Mouse (Mus musculus): Measurements from ENCODE around the gene 1700001O22Rik. TPM values are rescaled to one million over a fixed set of nuclear protein-coding genes. Genes with fewer than 3 reads are reported as not detected.

The 1700001O22Rik gene
- polyA plus RNA-seq, 1 experiment from 2014 or later: 4.3 TPM

DNA sequence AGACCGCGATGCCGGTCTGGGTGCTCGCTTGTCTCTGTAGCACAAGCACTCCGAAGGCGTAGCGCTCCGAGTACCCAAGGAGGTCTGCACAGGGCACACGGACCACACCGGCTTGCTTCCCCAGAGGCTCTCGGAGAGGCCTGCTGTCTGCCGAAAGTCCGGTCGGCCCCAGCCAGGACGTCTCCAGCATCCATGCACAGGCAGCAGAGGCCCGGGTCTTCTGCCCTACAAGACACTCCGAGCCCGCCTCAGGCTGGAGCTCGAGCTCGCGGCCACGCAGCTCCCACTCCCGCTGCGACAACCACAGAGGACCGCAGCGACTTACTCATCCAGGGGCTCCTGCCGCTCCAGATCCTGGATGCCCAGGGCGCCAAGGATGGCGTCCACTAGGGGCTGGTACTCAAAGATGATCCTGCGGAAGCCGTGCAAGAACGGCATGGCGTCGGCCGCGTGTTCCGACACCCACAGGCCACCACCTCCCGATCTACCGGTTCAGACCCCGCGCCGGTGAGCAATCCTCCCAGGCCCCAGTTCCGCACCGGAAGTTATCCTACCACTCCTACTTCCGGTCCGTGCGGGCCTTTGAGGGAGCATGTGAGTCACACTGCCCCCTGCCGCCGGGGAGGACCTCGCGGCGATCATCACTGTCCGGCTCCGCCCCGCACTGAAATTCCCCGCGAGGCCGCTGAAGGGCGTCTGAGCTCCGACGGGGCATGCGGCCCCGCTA, 24.5 kb upstream of the 1700001O22Rik start:
- ATAC-seq (ENCODE audit: insufficient read depth) (peak; percentile 75), DNase-seq (peak; percentile 97)
- Histone ChIP-seq H3K4me3 (ENCODE audit: low read depth, low read length) (peak overlapping the region; percentile 95), H3K36me3 (ENCODE audit: insufficient read depth) (peaks cover 38% of the 10 kb centered on the region), H3K4me1 (ENCODE audit: insufficient read depth) (peaks cover 8% of the 10 kb centered on the region), H3K27me3 (ENCODE audit: insufficient read depth, low read length) (no peaks in the 10 kb centered on the region), H3K27ac (ENCODE audit: low read depth) (peak overlapping the region; percentile 73), H3K9me3 (ENCODE audit: low read depth, low read length) (no peaks in the 10 kb centered on the region), H3K4me2 (peak overlapping the region; percentile 90), H3K9ac (peak overlapping the region; percentile 88)
- WGBS: under 1% methylated on average over 63 of the region's 63 CpGs
- TF ChIP-seq CTCF (IDR thresholded peaks at IDR 0.05; ENCODE audit: low read depth): peak; percentile 97

DNA sequence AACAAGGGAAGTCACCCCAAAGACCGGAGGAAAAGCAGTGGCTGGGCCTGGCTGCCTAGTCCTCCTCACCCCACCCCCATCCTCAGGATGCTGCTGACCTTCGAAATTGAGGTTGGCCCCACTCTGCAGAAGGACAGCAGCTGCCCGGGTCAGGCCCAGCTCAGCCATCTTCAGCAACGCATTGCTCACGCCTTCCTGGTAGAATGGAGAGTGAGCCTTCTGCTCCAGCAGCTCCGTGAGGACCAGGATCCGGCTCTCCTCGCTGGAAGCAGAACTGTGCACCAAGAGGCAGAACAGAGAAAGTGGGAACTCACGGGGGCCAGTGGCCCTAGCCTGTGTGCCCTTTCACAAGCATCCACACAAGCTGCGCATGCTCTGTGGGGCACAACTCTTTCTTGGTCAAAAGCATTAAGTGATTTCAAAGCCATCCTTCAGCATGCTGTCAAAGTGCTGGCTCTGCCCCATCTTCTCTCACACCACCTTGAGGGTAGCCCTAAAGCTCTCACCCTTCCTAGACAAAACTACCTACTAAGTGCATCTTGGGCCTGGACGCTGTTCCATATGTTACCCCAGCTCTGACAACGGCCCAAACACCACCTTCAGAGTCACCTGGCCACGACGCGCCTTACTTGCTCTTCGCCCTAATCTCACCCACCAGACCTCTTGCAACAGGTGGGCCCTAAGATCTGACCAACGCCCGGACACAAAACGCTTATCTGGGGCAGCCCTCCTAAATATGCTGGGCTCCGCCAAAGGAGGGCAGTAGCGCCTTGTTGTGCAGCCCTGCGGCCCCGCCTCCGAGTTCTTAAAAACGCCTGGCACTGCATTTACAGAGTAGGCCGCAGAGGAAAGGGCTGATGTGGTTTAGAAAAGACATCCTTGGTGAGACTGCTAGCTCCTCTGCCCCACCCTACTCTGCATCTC, 23.6 kb upstream of the 1700001O22Rik start:
- H3K27me3 ChIP-seq (ENCODE audit: insufficient read depth, low read length): no peaks in the 10 kb centered on the region
- DNase-seq: peak; percentile 79
- no peak for ATAC-seq (ENCODE audit: insufficient read depth)

GRCm38 (mm10) chr2:30823385-30824153, 20.1 kb upstream of the 1700001O22Rik start:
- ATAC-seq (ENCODE audit: insufficient read depth) (peak; percentile 89), DNase-seq (peak; percentile 95)
- H3K9me3 ChIP-seq (ENCODE audit: low read depth, low read length): no peaks in the 10 kb centered on the region
- H3K4me3 ChIP-seq (ENCODE audit: low read depth, low read length): no peak overlapping the region
- peaks cover 12% of the 10 kb centered on the region for H3K4me1 ChIP-seq (ENCODE audit: insufficient read depth)
- peaks cover 75% of the 10 kb centered on the region for H3K36me3 ChIP-seq (ENCODE audit: insufficient read depth)
- no peak overlapping the region for H3K4me2 ChIP-seq
- TF ChIP-seq CTCF (IDR thresholded peaks at IDR 0.05; ENCODE audit: low read depth): no peak
- WGBS: 59% methylated on average over 13 of the region's 13 CpGs
- H3K27ac ChIP-seq (ENCODE audit: low read depth): peak overlapping the region; percentile 65; the same call in 1 of the 2 replicates
- H3K9ac ChIP-seq: no peak overlapping the region
- H3K27me3 ChIP-seq (ENCODE audit: insufficient read depth, low read length): no peaks in the 10 kb centered on the region

More for the DNA sequence above, 23.6 kb upstream of the 1700001O22Rik start:
- TF ChIP-seq CTCF (IDR thresholded peaks at IDR 0.05; ENCODE audit: low read depth): peak; percentile 50
- peaks cover 46% of the 10 kb centered on the region for H3K36me3 ChIP-seq (ENCODE audit: insufficient read depth)
- H3K4me3 ChIP-seq (ENCODE audit: low read depth, low read length): peak overlapping the region; percentile 95
- peaks cover 12% of the 10 kb centered on the region for H3K4me1 ChIP-seq (ENCODE audit: insufficient read depth)
- peak overlapping the region; percentile 88 for H3K9ac ChIP-seq
- peak overlapping the region; percentile 73 for H3K27ac ChIP-seq (ENCODE audit: low read depth)
- H3K9me3 ChIP-seq (ENCODE audit: low read depth, low read length): no peaks in the 10 kb centered on the region
- WGBS: 29% methylated on average over 26 of the region's 26 CpGs
- H3K4me2 ChIP-seq: peak overlapping the region; percentile 90

DNA sequence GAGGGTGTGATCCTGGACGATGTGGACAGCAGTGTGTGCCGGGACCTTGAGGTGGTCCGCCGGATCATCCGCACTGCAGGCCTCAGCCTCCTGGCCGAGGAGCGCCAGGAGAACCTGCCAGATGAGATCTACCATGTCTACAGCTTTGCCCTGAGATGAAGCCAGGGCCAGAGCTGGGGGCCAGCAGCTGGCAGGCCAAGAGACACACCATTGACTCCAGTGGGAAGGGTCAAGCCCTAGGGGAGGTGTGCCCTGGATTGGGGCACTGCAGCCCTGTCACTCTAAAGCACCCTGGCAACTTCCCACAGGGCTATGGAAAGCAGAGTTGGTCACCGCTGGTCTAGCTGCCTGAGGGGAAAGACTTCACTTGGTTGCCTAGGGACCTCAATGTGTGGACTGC, 19.0 kb upstream of the 1700001O22Rik start:
- H3K9me3 ChIP-seq (ENCODE audit: low read depth, low read length): no peaks in the 10 kb centered on the region
- no peak for DNase-seq
- H3K4me1 ChIP-seq (ENCODE audit: insufficient read depth): peaks cover 12% of the 10 kb centered on the region
- no peak overlapping the region for H3K9ac ChIP-seq
- peak overlapping the region; percentile 65 for H3K27ac ChIP-seq (ENCODE audit: low read depth)
- 87% methylated on average over 8 of the region's 8 CpGs for WGBS
- no peaks in the 10 kb centered on the region for H3K27me3 ChIP-seq (ENCODE audit: insufficient read depth, low read length)
- H3K4me2 ChIP-seq: no peak overlapping the region
- no peak for TF ChIP-seq CTCF (IDR thresholded peaks at IDR 0.05; ENCODE audit: low read depth)
- ATAC-seq (ENCODE audit: insufficient read depth): no peak
- H3K4me3 ChIP-seq (ENCODE audit: low read depth, low read length): no peak overlapping the region
- H3K36me3 ChIP-seq (ENCODE audit: insufficient read depth): peaks cover 81% of the 10 kb centered on the region

- H3K4me3 ChIP-seq (ENCODE audit: low read depth, low read length): no peak overlapping the region
- no peaks in the 10 kb centered on the region for H3K27me3 ChIP-seq (ENCODE audit: insufficient read depth, low read length)
- 93% methylated on average over 3 of the region's 3 CpGs for WGBS
- H3K9me3 ChIP-seq (ENCODE audit: low read depth, low read length): no peaks in the 10 kb centered on the region
- ATAC-seq (ENCODE audit: insufficient read depth) (no peak), DNase-seq (no peak)
- peaks cover 4% of the 10 kb centered on the region; the same call in 1 of the 2 replicates for H3K4me1 ChIP-seq (ENCODE audit: insufficient read depth)
- peak; percentile 55 for TF ChIP-seq CTCF (IDR thresholded peaks at IDR 0.05; ENCODE audit: low read depth)
- H3K4me2 ChIP-seq: no peak overlapping the region
- H3K9ac ChIP-seq: no peak overlapping the region
- H3K36me3 ChIP-seq (ENCODE audit: insufficient read depth): peaks cover 83% of the 10 kb centered on the region
- H3K27ac ChIP-seq (ENCODE audit: low read depth): no peak overlapping the region
Measured at GRCm38 (mm10) chr2:30821073-30821472, 17.6 kb upstream of the 1700001O22Rik start.

- H3K9me3 ChIP-seq (ENCODE audit: low read depth, low read length): no peaks in the 10 kb centered on the region
- 90% methylated on average over 5 of the region's 5 CpGs for WGBS
- peaks cover 84% of the 10 kb centered on the region for H3K36me3 ChIP-seq (ENCODE audit: insufficient read depth)
- ATAC-seq (ENCODE audit: insufficient read depth) (no peak), DNase-seq (no peak)
- H3K4me3 ChIP-seq (ENCODE audit: low read depth, low read length): no peak overlapping the region
- no peak for TF ChIP-seq CTCF (IDR thresholded peaks at IDR 0.05; ENCODE audit: low read depth)
- H3K4me1 ChIP-seq (ENCODE audit: insufficient read depth): peaks cover 4% of the 10 kb centered on the region; the same call in 1 of the 2 replicates
- H3K27me3 ChIP-seq (ENCODE audit: insufficient read depth, low read length): no peaks in the 10 kb centered on the region
- no peak overlapping the region for H3K4me2 ChIP-seq
- no peak overlapping the region for H3K27ac ChIP-seq (ENCODE audit: low read depth)
- H3K9ac ChIP-seq: no peak overlapping the region
Measured at GRCm38 (mm10) chr2:30819873-30820272, 16.4 kb upstream of the 1700001O22Rik start.
